Mouse (Mus musculus): ENCODE measurements at regions not wholly inside any gene's neighbourhood (a gene's known extent, or its start where the extent isn't known, plus 50 kb on each side); places are given as distances from the start of the nearest gene placed in this dataset.

- ATAC-seq (ENCODE audit: low FRiP score), result no peak
These were observed 134.0 kb downstream of the Zfp281 start for GRCm38 (mm10) chr1:136758730-136759129.

GRCm38 (mm10) chr1:136759164-136759563 lies 134.5 kb downstream of the Zfp281 start:
- WGBS, result 71% methylated on average over 4 of the region's 4 CpGs
- no peak overlapping the region for H3K4me2 ChIP-seq
- H3K27me3 ChIP-seq (ENCODE audit: control insufficient read depth, insufficient read depth, low read length), result no peaks in the 10 kb centered on the region
- no peak overlapping the region for H3K27ac ChIP-seq (ENCODE audit: low read depth, low read length)
- DNase-seq (ENCODE audit: low spot score, missing footprints), result no peak
- no peaks in the 10 kb centered on the region for H3K4me1 ChIP-seq (ENCODE audit: control insufficient read depth, insufficient read depth, low read length)
- no peak overlapping the region for H3K4me3 ChIP-seq (ENCODE audit: low read depth, low read length)
- no peaks in the 10 kb centered on the region for H3K9me3 ChIP-seq (ENCODE audit: control insufficient read depth, low read length)
- no peaks in the 10 kb centered on the region for H3K36me3 ChIP-seq (ENCODE audit: control insufficient read depth, insufficient read depth, low read length)
- ATAC-seq (ENCODE audit: low FRiP score), result no peak
- no peak overlapping the region for H3K9ac ChIP-seq (ENCODE audit: low read length)

More at GRCm38 (mm10) chr1:136758730-136759129, 134.0 kb downstream of the Zfp281 start:
- no peak for DNase-seq (ENCODE audit: low spot score, missing footprints)
- no peak overlapping the region for H3K4me3 ChIP-seq (ENCODE audit: low read depth, low read length)
- no peaks in the 10 kb centered on the region for H3K9me3 ChIP-seq (ENCODE audit: control insufficient read depth, low read length)
- no peaks in the 10 kb centered on the region for H3K4me1 ChIP-seq (ENCODE audit: control insufficient read depth, insufficient read depth, low read length)
- H3K9ac ChIP-seq (ENCODE audit: low read length), result no peak overlapping the region
- H3K4me2 ChIP-seq, result no peak overlapping the region
- H3K27ac ChIP-seq (ENCODE audit: low read depth, low read length), result no peak overlapping the region
- no peaks in the 10 kb centered on the region for H3K36me3 ChIP-seq (ENCODE audit: control insufficient read depth, insufficient read depth, low read length)
- no peaks in the 10 kb centered on the region for H3K27me3 ChIP-seq (ENCODE audit: control insufficient read depth, insufficient read depth, low read length)
- WGBS, result 64% methylated on average over 10 of the region's 10 CpGs

- 84% methylated on average over 4 of the region's 4 CpGs for WGBS
These were observed 136.8 kb downstream of the Zfp281 start for GRCm38 (mm10) chr1:136761467-136761866.

GRCm38 (mm10) chr1:136768969-136769401 lies 144.3 kb downstream of the Zfp281 start:
- WGBS, result 7% methylated on average over 10 of the region's 10 CpGs
- Histone ChIP-seq H3K4me2 (peak overlapping the region; percentile 16; the same call in 1 of the 2 replicates), H3K9me3 (ENCODE audit: control insufficient read depth, low read length) (peaks cover 4% of the 10 kb centered on the region; the same call in 1 of the 2 replicates), H3K4me1 (ENCODE audit: control insufficient read depth, insufficient read depth, low read length) (peaks cover 7% of the 10 kb centered on the region), H3K27ac (ENCODE audit: low read depth, low read length) (no peak overlapping the region), H3K36me3 (ENCODE audit: control insufficient read depth, insufficient read depth, low read length) (no peaks in the 10 kb centered on the region), H3K9ac (ENCODE audit: low read length) (no peak overlapping the region), H3K4me3 (ENCODE audit: low read depth, low read length) (no peak overlapping the region), H3K27me3 (ENCODE audit: control insufficient read depth, insufficient read depth, low read length) (no peaks in the 10 kb centered on the region)
- DNase-seq (ENCODE audit: low spot score, missing footprints) (peak; percentile 92), ATAC-seq (ENCODE audit: low FRiP score) (peak; percentile 86)

More at GRCm38 (mm10) chr1:136761467-136761866, 136.8 kb downstream of the Zfp281 start:
- no peak overlapping the region for H3K4me2 ChIP-seq
- DNase-seq (ENCODE audit: low spot score, missing footprints), result no peak
- no peaks in the 10 kb centered on the region for H3K36me3 ChIP-seq (ENCODE audit: control insufficient read depth, insufficient read depth, low read length)
- H3K4me1 ChIP-seq (ENCODE audit: control insufficient read depth, insufficient read depth, low read length), result no peaks in the 10 kb centered on the region
- no peak for ATAC-seq (ENCODE audit: low FRiP score)
- H3K4me3 ChIP-seq (ENCODE audit: low read depth, low read length), result no peak overlapping the region
- no peak overlapping the region for H3K9ac ChIP-seq (ENCODE audit: low read length)
- no peaks in the 10 kb centered on the region for H3K9me3 ChIP-seq (ENCODE audit: control insufficient read depth, low read length)
- H3K27ac ChIP-seq (ENCODE audit: low read depth, low read length), result no peak overlapping the region
- no peaks in the 10 kb centered on the region for H3K27me3 ChIP-seq (ENCODE audit: control insufficient read depth, insufficient read depth, low read length)

- Histone ChIP-seq H3K36me3 (ENCODE audit: control insufficient read depth, insufficient read depth, low read length) (no peaks in the 10 kb centered on the region), H3K27ac (ENCODE audit: low read depth, low read length) (no peak overlapping the region), H3K27me3 (ENCODE audit: control insufficient read depth, insufficient read depth, low read length) (no peaks in the 10 kb centered on the region), H3K4me1 (ENCODE audit: control insufficient read depth, insufficient read depth, low read length) (peaks cover 17% of the 10 kb centered on the region), H3K4me3 (ENCODE audit: low read depth, low read length) (no peak overlapping the region), H3K9me3 (ENCODE audit: control insufficient read depth, low read length) (peaks cover 4% of the 10 kb centered on the region; the same call in 1 of the 2 replicates), H3K9ac (ENCODE audit: low read length) (no peak overlapping the region), H3K4me2 (no peak overlapping the region)
- WGBS, result 90% methylated on average over 6 of the region's 6 CpGs
- DNase-seq (ENCODE audit: low spot score, missing footprints) (peak; percentile 82), ATAC-seq (ENCODE audit: low FRiP score) (no peak)
These were observed 149.0 kb downstream of the Zfp281 start for GRCm38 (mm10) chr1:136773743-136774142.

- Histone ChIP-seq H3K9ac (ENCODE audit: low read length) (no peak overlapping the region), H3K9me3 (ENCODE audit: control insufficient read depth, low read length) (peaks cover 4% of the 10 kb centered on the region; the same call in 1 of the 2 replicates), H3K27me3 (ENCODE audit: control insufficient read depth, insufficient read depth, low read length) (no peaks in the 10 kb centered on the region), H3K4me1 (ENCODE audit: control insufficient read depth, insufficient read depth, low read length) (peaks cover 11% of the 10 kb centered on the region; the same call in 1 of the 2 replicates), H3K4me2 (no peak overlapping the region), H3K36me3 (ENCODE audit: control insufficient read depth, insufficient read depth, low read length) (no peaks in the 10 kb centered on the region), H3K27ac (ENCODE audit: low read depth, low read length) (no peak overlapping the region), H3K4me3 (ENCODE audit: low read depth, low read length) (no peak overlapping the region)
- WGBS, result 78% methylated on average over 17 of the region's 17 CpGs
- ATAC-seq (ENCODE audit: low FRiP score), result no peak
- peak; percentile 82 for DNase-seq (ENCODE audit: low spot score, missing footprints)
These were observed 151.5 kb downstream of the Zfp281 start for GRCm38 (mm10) chr1:136776211-136776610.

- no peak overlapping the region for H3K4me3 ChIP-seq (ENCODE audit: low read depth, low read length)
- peak overlapping the region; percentile 28; the same call in 1 of the 2 replicates for H3K4me2 ChIP-seq
- WGBS, result 33% methylated on average over 20 of the region's 20 CpGs
- H3K27ac ChIP-seq (ENCODE audit: low read depth, low read length), result no peak overlapping the region; the same call in 1 of the 2 replicates
- peaks cover 22% of the 10 kb centered on the region for H3K4me1 ChIP-seq (ENCODE audit: control insufficient read depth, insufficient read depth, low read length)
- H3K9ac ChIP-seq (ENCODE audit: low read length), result no peak overlapping the region
- DNase-seq (ENCODE audit: low spot score, missing footprints) (peak; percentile 91), ATAC-seq (ENCODE audit: low FRiP score) (peak; percentile 49)
- H3K27me3 ChIP-seq (ENCODE audit: control insufficient read depth, insufficient read depth, low read length), result no peaks in the 10 kb centered on the region
- H3K36me3 ChIP-seq (ENCODE audit: control insufficient read depth, insufficient read depth, low read length), result no peaks in the 10 kb centered on the region
- peaks cover 4% of the 10 kb centered on the region; the same call in 1 of the 2 replicates for H3K9me3 ChIP-seq (ENCODE audit: control insufficient read depth, low read length)
These were observed 152.7 kb downstream of the Zfp281 start for GRCm38 (mm10) chr1:136777263-136777980.

- H3K4me2 ChIP-seq, result no peak overlapping the region
- no peak overlapping the region for H3K4me3 ChIP-seq (ENCODE audit: low read depth, low read length)
- peaks cover 26% of the 10 kb centered on the region for H3K4me1 ChIP-seq (ENCODE audit: control insufficient read depth, insufficient read depth, low read length)
- no peaks in the 10 kb centered on the region for H3K9me3 ChIP-seq (ENCODE audit: control insufficient read depth, low read length)
- ATAC-seq (ENCODE audit: low FRiP score), result no peak
- no peak for DNase-seq (ENCODE audit: low spot score, missing footprints)
- no peak overlapping the region for H3K9ac ChIP-seq (ENCODE audit: low read length)
- no peak overlapping the region for H3K27ac ChIP-seq (ENCODE audit: low read depth, low read length)
- no peaks in the 10 kb centered on the region for H3K36me3 ChIP-seq (ENCODE audit: control insufficient read depth, insufficient read depth, low read length)
- H3K27me3 ChIP-seq (ENCODE audit: control insufficient read depth, insufficient read depth, low read length), result no peaks in the 10 kb centered on the region
- 59% methylated on average over 8 of the region's 8 CpGs for WGBS
These were observed 154.7 kb downstream of the Zfp281 start for GRCm38 (mm10) chr1:136779384-136779783.

GRCm38 (mm10) chr1:136781561-136782025 lies 156.9 kb downstream of the Zfp281 start:
- Histone ChIP-seq H3K4me1 (ENCODE audit: control insufficient read depth, insufficient read depth, low read length) (peaks cover 26% of the 10 kb centered on the region), H3K27me3 (ENCODE audit: control insufficient read depth, insufficient read depth, low read length) (no peaks in the 10 kb centered on the region), H3K9me3 (ENCODE audit: control insufficient read depth, low read length) (no peaks in the 10 kb centered on the region), H3K36me3 (ENCODE audit: control insufficient read depth, insufficient read depth, low read length) (no peaks in the 10 kb centered on the region), H3K4me2 (peak overlapping the region; percentile 45), H3K4me3 (ENCODE audit: low read depth, low read length) (peak overlapping the region; percentile 15), H3K9ac (ENCODE audit: low read length) (no peak overlapping the region), H3K27ac (ENCODE audit: low read depth, low read length) (peak overlapping the region; percentile 32; the same call in 1 of the 2 replicates)
- DNase-seq (ENCODE audit: low spot score, missing footprints) (peak; percentile 89), ATAC-seq (ENCODE audit: low FRiP score) (peak; percentile 70)
- WGBS, result 31% methylated on average over 18 of the region's 18 CpGs
